Mouse (Mus musculus) hindlimb bud, embryonic 11.5 days (tissue): ENCODE results near the gene Mamstr.

Source experiments
- DNase-seq: peaks from one replicate; pipeline ENCODE4 v3.0.0-alpha.2; 2012; ENCODE audit warnings: low read depth, low spot score; ENCODE audit errors: extremely low spot score

Gene Mamstr

GRCm38 (mm10) chr7:45689800-45690199, 50.0 kb downstream of the Mamstr start:
- DNase-seq: no peak

GRCm38 (mm10) chr7:45692364-45692763, 52.6 kb downstream of the Mamstr start:
- no peak for DNase-seq

- no peak for DNase-seq
Measured at GRCm38 (mm10) chr7:45693921-45694591, 54.3 kb downstream of the Mamstr start, which contains the start of gene Sec1. TSS of gene Sec1 (minus strand) at chr7:45694402.

- DNase-seq: no peak
Measured at GRCm38 (mm10) chr7:45695098-45695497, 55.3 kb downstream of the Mamstr start.
